Mouse (Mus musculus) CD4-positive helper T cell, adult 2 months (primary cell): ENCODE results near the gene Sugct.
A peak's percentile ranks its signal among the peaks of the same experiment; 100 is the strongest.

Experiments used
- DNase-seq: peaks from one replicate; pipeline ENCODE4 v3.0.0-alpha.2; 2012; ENCODE audit warnings: low read depth, missing footprints, low spot score

Gene Sugct

GRCm38 (mm10) chr13:17694911-17695699, at the start of gene Sugct, which contains the start of gene Mplkip:
TSS of gene Sugct (minus strand) at chr13:17695553.
TSS of gene Mplkip (plus strand) at chr13:17695192.
- DNase-seq: peak; percentile 100

- DNase-seq: no peak
Measured at GRCm38 (mm10) chr13:17728798-17729197, 33.4 kb upstream of the Sugct start.

- DNase-seq: no peak
Measured at GRCm38 (mm10) chr13:17727922-17728321, 32.6 kb upstream of the Sugct start.

- no peak for DNase-seq
Measured at GRCm38 (mm10) chr13:17717357-17717756, 22.0 kb upstream of the Sugct start.

- DNase-seq: no peak
Measured at GRCm38 (mm10) chr13:17708784-17709311, 13.5 kb upstream of the Sugct start.

GRCm38 (mm10) chr13:17705188-17705826, 10.0 kb upstream of the Sugct start:
- no peak for DNase-seq

GRCm38 (mm10) chr13:17702311-17702710, 7.0 kb upstream of the Sugct start:
- DNase-seq: no peak

- DNase-seq: no peak
Measured at GRCm38 (mm10) chr13:17701322-17701721, 6.0 kb upstream of the Sugct start.

GRCm38 (mm10) chr13:17700090-17700715, 4.8 kb upstream of the Sugct start:
- DNase-seq: no peak

GRCm38 (mm10) chr13:17695898-17696580, 686 bp upstream of the Sugct start:
- peak; percentile 18 for DNase-seq

GRCm38 (mm10) chr13:17694414-17694813, 939 bp downstream of the Sugct start:
- no peak for DNase-seq

- peak; percentile 60 for DNase-seq
Measured at GRCm38 (mm10) chr13:17693816-17694215, 1.5 kb downstream of the Sugct start.

GRCm38 (mm10) chr13:17691436-17691835, 3.9 kb downstream of the Sugct start:
- no peak for DNase-seq

GRCm38 (mm10) chr13:17690686-17691085, 4.7 kb downstream of the Sugct start:
- no peak for DNase-seq

- no peak for DNase-seq
Measured at GRCm38 (mm10) chr13:17689461-17689860, 5.9 kb downstream of the Sugct start.

- no peak for DNase-seq
Measured at GRCm38 (mm10) chr13:17671122-17671521, 24.2 kb downstream of the Sugct start.

GRCm38 (mm10) chr13:17667380-17667779, 28.0 kb downstream of the Sugct start:
- DNase-seq: no peak

- peak; percentile 27 for DNase-seq
Measured at GRCm38 (mm10) chr13:17642294-17642693, 53.1 kb downstream of the Sugct start.

- no peak for DNase-seq
Measured at GRCm38 (mm10) chr13:17638008-17638407, 57.3 kb downstream of the Sugct start.

- DNase-seq: peak; percentile 46
Measured at GRCm38 (mm10) chr13:17627108-17627507, 68.2 kb downstream of the Sugct start.

- no peak for DNase-seq
Measured at GRCm38 (mm10) chr13:17624976-17625375, 70.4 kb downstream of the Sugct start.

GRCm38 (mm10) chr13:17606217-17606616, 89.1 kb downstream of the Sugct start:
- no peak for DNase-seq
